ENCODE assay signal across 9 mouse cellular contexts in genomic region chr11:55386424-55387063, GRCm38 (mm10). TPM values are rescaled to one million over a fixed set of nuclear protein-coding genes. Genes with fewer than 3 reads are reported as not detected.
DNase-seq lines count a peak whose midpoint lies in the region; ATAC-seq and TF ChIP-seq lines count a peak whose summit lies in the region.
"Had no signal": no experiment of that assay in that cellular context is flagged by ENCODE, and none has a peak within 500 bp of the region (broad histone marks: within the 10 kb centered on the region; RNA-seq: fewer than 3 reads in every experiment).

No protein-coding gene starts in this region.

- TF ChIP-seq EP300 in MEL (IDR thresholded peaks at IDR 0.05; ENCODE audit: low read depth in 1 of 2, low read length in 2 of 2): no peak

- H3K4me1 ChIP-seq in MEL (ENCODE audit: control insufficient read depth in 1 of 2, insufficient read depth in 2 of 2, low read length in 2 of 2): peaks cover 0 to 5% of the 10 kb centered on the region in 2 experiments; a peak in 1 of 4 replicates
- H3K4me1 ChIP-seq in forebrain, postnatal 0 days (ENCODE audit: insufficient read depth): no peaks in the 10 kb centered on the region
- no peaks in the 10 kb centered on the region for H3K4me1 ChIP-seq in hindbrain, embryonic 11.5 days (replicated peaks; ENCODE audit: control insufficient read depth, insufficient read depth, low read length)

- TF ChIP-seq POLR2A in MEL (IDR thresholded peaks at IDR 0.05; ENCODE audit: control insufficient read depth in 1 of 2, insufficient read depth in 1 of 2, low read depth in 1 of 2, low read length in 2 of 2, poor library complexity in 1 of 2): no peak

- H3K79me2 ChIP-seq in MEL (ENCODE audit: control insufficient read depth, insufficient read depth, low read length, poor library complexity): no peaks in the 10 kb centered on the region

- no peaks in the 10 kb centered on the region for H3K9me3 ChIP-seq in MEL (replicated peaks; ENCODE audit: insufficient read depth, low read length)
- H3K9me3 ChIP-seq in forebrain, postnatal 0 days (ENCODE audit: low read length): no peaks in the 10 kb centered on the region
- no peaks in the 10 kb centered on the region for H3K9me3 ChIP-seq in hindbrain, embryonic 11.5 days (ENCODE audit: control insufficient read depth, low read length)

- peaks cover 0 to 1% of the 10 kb centered on the region in 2 experiments; a peak in 1 of 4 replicates for H3K27me3 ChIP-seq in MEL (ENCODE audit: control insufficient read depth in 1 of 2, insufficient read depth in 2 of 2, low read length in 2 of 2)
- H3K27me3 ChIP-seq in forebrain, postnatal 0 days (ENCODE audit: insufficient read depth, low read length): no peaks in the 10 kb centered on the region
- H3K27me3 ChIP-seq in hindbrain, embryonic 11.5 days (ENCODE audit: control insufficient read depth, insufficient read depth, low read length): no peaks in the 10 kb centered on the region

- H3K4me2 ChIP-seq in forebrain, postnatal 0 days (ENCODE audit: low read depth): no peak overlapping the region
- H3K4me2 ChIP-seq in hindbrain, embryonic 11.5 days (replicated peaks; ENCODE audit: low read depth, low read length): no peak overlapping the region

- H3K27ac ChIP-seq in MEL (ENCODE audit: control insufficient read depth, low read depth, low read length): no peak overlapping the region
- no peak overlapping the region for H3K27ac ChIP-seq in forebrain, postnatal 0 days (ENCODE audit: low read depth, low read length)
- H3K27ac ChIP-seq in hindbrain, embryonic 11.5 days (ENCODE audit: low read depth, low read length): no peak overlapping the region

- DNase-seq in MEL (ENCODE audit: low read depth, low spot score): peak; percentile 90
- peak; percentile 90 to 96 for DNase-seq in cerebellum, adult 18-20 months
- peak; percentile 95 for DNase-seq in forebrain, postnatal 0 days
- DNase-seq in hindbrain, embryonic 11.5 days (ENCODE audit: low spot score): peak; percentile 96
- DNase-seq in layer of hippocampus, postnatal 10 days (ENCODE audit: low spot score in 2 of 2): peak; percentile 96 to 97
- DNase-seq in lung, postnatal 10 days: peak; percentile 93
- DNase-seq in retina, embryonic 14.5 days (ENCODE audit: low spot score): peak; percentile 96
- DNase-seq in thymus, postnatal 36 days: peak; percentile 57 to 72

- no peaks in the 10 kb centered on the region; a peak in 1 of 4 replicates for H3K36me3 ChIP-seq in MEL (ENCODE audit: control insufficient read depth in 1 of 2, insufficient read depth in 2 of 2, low read length in 2 of 2)
- no peaks in the 10 kb centered on the region for H3K36me3 ChIP-seq in forebrain, postnatal 0 days (ENCODE audit: insufficient read depth)
- H3K36me3 ChIP-seq in hindbrain, embryonic 11.5 days (ENCODE audit: control insufficient read depth, insufficient read depth, low read length): no peaks in the 10 kb centered on the region

- H3K4me3 ChIP-seq in MEL (ENCODE audit: control insufficient read depth in 1 of 2, insufficient read depth in 1 of 2, low read depth in 2 of 2, low read length in 2 of 2): no peak overlapping the region
- H3K4me3 ChIP-seq in forebrain, postnatal 0 days (ENCODE audit: low read depth, low read length): no peak overlapping the region
- no peak overlapping the region for H3K4me3 ChIP-seq in hindbrain, embryonic 11.5 days (ENCODE audit: low read depth, low read length)
- H3K4me3 ChIP-seq: myocyte had no signal

- peak; percentile 99 for TF ChIP-seq RAD21 in MEL (IDR thresholded peaks at IDR 0.05; ENCODE audit: low read depth, low read length)

- 13% methylated on average over 11 of the region's 11 CpGs for WGBS in forebrain, postnatal 0 days
- WGBS in hindbrain, embryonic 11.5 days: 16% methylated on average over 11 of the region's 11 CpGs

- TF ChIP-seq CTCF in MEL (IDR thresholded peaks at IDR 0.05 in 2 of 3, conservative IDR thresholded peaks at IDR 0.05 in 1 of 3; ENCODE audit: control insufficient read depth in 1 of 3, insufficient read depth in 1 of 3, low read depth in 2 of 3, low read length in 3 of 3, poor library complexity in 1 of 3, severe bottlenecking in 1 of 3): peak; percentile 93 to 99 (median 97)
- peak; percentile 99 for TF ChIP-seq CTCF in forebrain, postnatal 0 days (IDR thresholded peaks at IDR 0.05; ENCODE audit: low read depth)

- no peak overlapping the region for H3K9ac ChIP-seq in MEL (ENCODE audit: control insufficient read depth, low read depth, low read length, poor library complexity, severe bottlenecking)
- no peak overlapping the region for H3K9ac ChIP-seq in forebrain, postnatal 0 days
- H3K9ac ChIP-seq in hindbrain, embryonic 11.5 days (ENCODE audit: low read depth, low read length): no peak overlapping the region

- peak; percentile 95 for ATAC-seq in forebrain, postnatal 0 days
- ATAC-seq in hindbrain, embryonic 11.5 days (ENCODE audit: low FRiP score): peak; percentile 60

TF ChIP-seq in MEL, 35 proteins besides CTCF, POLR2A, EP300 and RAD21 (continues in another document):
- TF ChIP-seq UBTF (IDR thresholded peaks at IDR 0.05; ENCODE audit: borderline replicate concordance, insufficient read depth, low read depth, low read length) (no peak), NELFE (IDR thresholded peaks at IDR 0.05; ENCODE audit: low read depth, low read length) (no peak), TCF12 (IDR thresholded peaks at IDR 0.05; ENCODE audit: low read depth, low read length) (no peak), BHLHE40 (IDR thresholded peaks at IDR 0.05; ENCODE audit: borderline replicate concordance, low read depth, low read length) (peak; percentile 51), USF1 (IDR thresholded peaks at IDR 0.05; ENCODE audit: low read depth, low read length) (peak; percentile 75), ZMIZ1 (IDR thresholded peaks at IDR 0.05; ENCODE audit: low read depth, low read length) (no peak), HCFC1 (IDR thresholded peaks at IDR 0.05; ENCODE audit: low read depth, low read length) (no peak), USF2 (IDR thresholded peaks at IDR 0.05; ENCODE audit: borderline replicate concordance in 1 of 2, insufficient read depth in 1 of 2, low read depth in 1 of 2, low read length in 2 of 2) (no peak), TAL1 (IDR thresholded peaks at IDR 0.05; ENCODE audit: low read length) (no peak), ZNF384 (IDR thresholded peaks at IDR 0.05; ENCODE audit: low read depth, low read length) (no peak), RCOR1 (IDR thresholded peaks at IDR 0.05; ENCODE audit: low read depth, low read length) (no peak), MEF2A (IDR thresholded peaks at IDR 0.05; ENCODE audit: extremely low read depth, insufficient replicate concordance, low read depth, low read length, poor library complexity, severe bottlenecking) (no peak), ELF1 (IDR thresholded peaks at IDR 0.05; ENCODE audit: low read depth, low read length) (no peak), JUND (IDR thresholded peaks at IDR 0.05; ENCODE audit: low read depth, low read length) (no peak), MYC (IDR thresholded peaks at IDR 0.05; ENCODE audit: low read depth, low read length) (no peak), MXI1 (IDR thresholded peaks at IDR 0.05; ENCODE audit: low read depth, low read length) (no peak), MAX (IDR thresholded peaks at IDR 0.05; ENCODE audit: low read length) (no peak), POLR2AphosphoS5 (IDR thresholded peaks at IDR 0.05; ENCODE audit: borderline replicate concordance, low read depth, low read length) (no peak), MYB (IDR thresholded peaks at IDR 0.05; ENCODE audit: low read depth, low read length) (no peak), ETS1 (IDR thresholded peaks at IDR 0.05; ENCODE audit: low read depth, low read length) (no peak), KAT2A (conservative IDR thresholded peaks at IDR 0.05; ENCODE audit: low read depth, low read length) (no peak), E2F4 (IDR thresholded peaks at IDR 0.05; ENCODE audit: borderline replicate concordance, low read depth, low read length) (no peak), MAZ (IDR thresholded peaks at IDR 0.05; ENCODE audit: low read depth, low read length) (no peak), POLR2AphosphoS2 (IDR thresholded peaks at IDR 0.05; ENCODE audit: low read length) (no peak), SIN3A (IDR thresholded peaks at IDR 0.05; ENCODE audit: low read length) (0 out of 2 replicates have a peak, but pooled peaks have one; percentile 37), CHD1 (IDR thresholded peaks at IDR 0.05; ENCODE audit: low read depth, low read length) (no peak), GATA1 (IDR thresholded peaks at IDR 0.05; ENCODE audit: low read depth, low read length) (no peak), CHD2 (IDR thresholded peaks at IDR 0.05; ENCODE audit: low read length) (no peak), ZC3H11A (IDR thresholded peaks at IDR 0.05; ENCODE audit: low read depth, low read length) (peak; percentile 86), GABPA (IDR thresholded peaks at IDR 0.05; ENCODE audit: low read depth, low read length) (no peak), SMC3 (IDR thresholded peaks at IDR 0.05; ENCODE audit: low read depth, low read length) (peak; percentile 92), MAFK (IDR thresholded peaks at IDR 0.05; ENCODE audit: borderline replicate concordance, low read depth, low read length) (no peak), ZKSCAN1 (IDR thresholded peaks at IDR 0.05; ENCODE audit: low read depth, low read length) (no peak)

RNA-seq across cellular contexts. Expression of gene Sparc, which starts 36.4 kb away (rescaled TPM):
- total RNA-seq in MEL (2012; rRNA removed): not detected in 2 replicates
- not detected for polyA plus RNA-seq in MEL (2012; ENCODE audit: insufficient read depth in 1 of 2, insufficient read length in 2 of 2, low read depth in 1 of 2, low replicate concordance in 2 of 2, missing spikeins in 1 of 2)
- total RNA-seq in forebrain, postnatal 0 days (2014; rRNA removed): 180 and 264 TPM in 2 replicates
- 437 and 510 TPM in 2 replicates for polyA plus RNA-seq in forebrain, postnatal 0 days (2015; fragmentation: Nextera tagmentation; extraction: Ambion mirVana)
- 528 and 573 TPM in 2 replicates for polyA plus RNA-seq in hindbrain, embryonic 11.5 days (2014; fragmentation: Nextera tagmentation; extraction: Ambion mirVana)
- total RNA-seq in layer of hippocampus, postnatal 10 days (2021): 100 to 1,000 TPM; 378 to 402 TPM

RNA-seq across cellular contexts. Expression of gene Fat2, which starts 50.2 kb away (rescaled TPM):
- under 0.01 and 0.03 TPM in 2 replicates for total RNA-seq in MEL (2012; rRNA removed)
- polyA plus RNA-seq in MEL (2012; ENCODE audit: insufficient read depth in 1 of 2, insufficient read length in 2 of 2, low read depth in 1 of 2, low replicate concordance in 2 of 2, missing spikeins in 1 of 2): under 1 TPM in 1 of 2 experiments, not detected in 1; 0.01 TPM
- 0.38 and 0.52 TPM in 2 replicates for total RNA-seq in forebrain, postnatal 0 days (2014; rRNA removed)
- 0.01 and 0.06 TPM in 2 replicates for polyA plus RNA-seq in forebrain, postnatal 0 days (2015; fragmentation: Nextera tagmentation; extraction: Ambion mirVana)
- polyA plus RNA-seq in hindbrain, embryonic 11.5 days (2014; fragmentation: Nextera tagmentation; extraction: Ambion mirVana): 0.06 and 0.08 TPM in 2 replicates
- under 1 TPM; 0.38 to 0.43 TPM for total RNA-seq in layer of hippocampus, postnatal 10 days (2021)

Comparison
In these comparisons a context has a peak if more than half of its experiments do, and no peak if none do; other contexts are left out.
1. RNA of gene Sparc, which starts 36.4 kb away (total RNA-seq): 378 to 402 TPM in layer of hippocampus, postnatal 10 days and 180 to 264 TPM in forebrain, postnatal 0 days; not detected in MEL; every median in the first group is over 100 times any median in the second.
2. Peak in every context shown above with its lines, with median percentiles within 50 percentile points of each other: DNase-seq.